Mouse (Mus musculus): ENCODE data around the gene Mpped2. TPM values are rescaled to one million over a fixed set of nuclear protein-coding genes. Genes with fewer than 3 reads are reported as not detected.

Mpped2 gene
- polyA plus RNA-seq, 2 experiments from 2014 or later: not detected

DNA sequence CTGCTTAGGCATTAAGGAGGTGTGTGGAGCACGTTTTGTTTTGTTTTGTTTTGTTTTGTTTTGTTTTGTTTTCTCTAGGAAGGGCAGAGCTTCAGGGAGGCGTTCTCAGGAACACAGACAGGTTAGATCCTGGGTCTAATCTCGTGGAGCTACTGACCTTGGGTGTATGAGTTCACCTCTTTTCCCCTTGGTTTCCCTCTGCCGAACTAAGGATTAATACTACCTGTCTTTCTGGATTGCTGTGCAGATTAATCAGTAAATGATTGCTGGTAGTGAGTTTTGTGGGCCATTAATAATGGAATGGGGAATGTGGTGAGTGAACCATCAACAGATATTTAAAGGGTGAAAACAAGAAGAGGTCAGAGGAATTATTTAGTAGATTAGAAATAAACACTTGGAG is 53.8 kb downstream of the Mpped2 start:
- ATAC-seq: no peak

- ATAC-seq: no peak
Measured at GRCm38 (mm10) chr2:106747342-106747741, 54.3 kb downstream of the Mpped2 start.

DNA sequence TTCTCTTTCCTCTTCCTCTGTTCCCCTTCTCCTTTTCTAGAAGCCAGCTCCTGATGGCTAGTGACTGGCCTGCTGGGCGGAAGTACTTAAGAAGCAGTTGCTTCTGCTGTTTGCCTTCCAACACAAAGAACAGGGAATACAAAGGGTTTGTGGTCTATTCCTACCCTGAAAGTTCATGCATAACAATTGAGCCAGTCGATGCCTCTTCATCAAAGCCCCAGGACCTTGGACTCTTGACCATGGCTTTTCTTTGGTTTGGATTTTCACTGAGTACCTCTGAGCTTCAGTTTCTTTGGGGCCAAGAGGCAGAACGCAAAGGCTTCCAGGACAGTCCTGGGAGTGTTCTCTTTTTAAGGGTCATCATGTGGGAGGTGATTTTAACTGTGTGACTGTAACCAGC is 57.8 kb downstream of the Mpped2 start:
- no peak for ATAC-seq

DNA sequence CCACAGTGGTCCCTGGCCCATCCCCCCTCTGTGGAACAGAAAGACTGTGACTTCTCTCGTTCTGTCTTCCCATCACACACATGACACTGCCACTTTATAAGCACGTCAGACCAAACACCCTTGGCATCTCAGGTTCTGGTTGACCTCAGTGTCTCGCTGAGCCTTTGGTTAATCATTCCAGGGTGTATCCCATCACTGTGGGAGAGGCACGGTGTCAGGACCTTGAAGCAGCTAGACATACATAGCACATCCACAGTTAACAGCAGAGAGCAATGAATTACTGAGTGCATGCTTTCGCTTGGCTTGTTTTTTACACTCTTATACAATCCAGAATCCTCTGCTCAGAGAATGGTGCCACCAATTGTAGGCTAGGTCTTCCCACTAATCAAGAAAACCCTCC is 60.6 kb downstream of the Mpped2 start:
- no peak for ATAC-seq

- no peak for ATAC-seq
Measured at GRCm38 (mm10) chr2:106754696-106755095, 61.6 kb downstream of the Mpped2 start.

GRCm38 (mm10) chr2:106756354-106757103 is 63.5 kb downstream of the Mpped2 start:
- ATAC-seq: no peak

- ATAC-seq: no peak
Measured at GRCm38 (mm10) chr2:106762920-106763319, 69.9 kb downstream of the Mpped2 start.

DNA sequence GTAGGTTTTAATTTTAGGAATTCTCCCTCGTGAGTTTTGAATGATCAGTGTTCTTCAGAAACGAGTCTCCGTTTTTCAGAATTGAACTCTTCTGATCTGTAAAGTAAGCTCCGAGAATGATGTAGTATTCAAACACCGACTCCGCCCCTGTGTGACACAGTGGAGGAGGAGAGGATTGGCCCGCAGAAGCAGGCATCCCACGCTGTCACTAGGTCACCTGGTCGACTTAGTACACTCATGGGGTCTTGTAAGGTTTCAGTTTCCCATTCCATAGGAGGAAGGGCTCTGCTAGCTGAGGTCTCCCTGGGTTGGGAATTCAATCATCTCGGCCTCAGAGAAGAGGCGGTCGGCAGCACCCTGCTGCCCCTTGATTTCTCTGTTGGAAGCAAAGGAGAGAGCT is 76.2 kb downstream of the Mpped2 start:
- no peak for ATAC-seq

- no peak for ATAC-seq
Measured at GRCm38 (mm10) chr2:106772643-106773042, 79.6 kb downstream of the Mpped2 start.

- ATAC-seq: no peak
Measured at GRCm38 (mm10) chr2:106774251-106775196, 81.5 kb downstream of the Mpped2 start.

- no peak for ATAC-seq
Measured at GRCm38 (mm10) chr2:106775994-106776393, 82.9 kb downstream of the Mpped2 start.

- no peak for ATAC-seq
Measured at GRCm38 (mm10) chr2:106778861-106779516, 85.9 kb downstream of the Mpped2 start.

DNA sequence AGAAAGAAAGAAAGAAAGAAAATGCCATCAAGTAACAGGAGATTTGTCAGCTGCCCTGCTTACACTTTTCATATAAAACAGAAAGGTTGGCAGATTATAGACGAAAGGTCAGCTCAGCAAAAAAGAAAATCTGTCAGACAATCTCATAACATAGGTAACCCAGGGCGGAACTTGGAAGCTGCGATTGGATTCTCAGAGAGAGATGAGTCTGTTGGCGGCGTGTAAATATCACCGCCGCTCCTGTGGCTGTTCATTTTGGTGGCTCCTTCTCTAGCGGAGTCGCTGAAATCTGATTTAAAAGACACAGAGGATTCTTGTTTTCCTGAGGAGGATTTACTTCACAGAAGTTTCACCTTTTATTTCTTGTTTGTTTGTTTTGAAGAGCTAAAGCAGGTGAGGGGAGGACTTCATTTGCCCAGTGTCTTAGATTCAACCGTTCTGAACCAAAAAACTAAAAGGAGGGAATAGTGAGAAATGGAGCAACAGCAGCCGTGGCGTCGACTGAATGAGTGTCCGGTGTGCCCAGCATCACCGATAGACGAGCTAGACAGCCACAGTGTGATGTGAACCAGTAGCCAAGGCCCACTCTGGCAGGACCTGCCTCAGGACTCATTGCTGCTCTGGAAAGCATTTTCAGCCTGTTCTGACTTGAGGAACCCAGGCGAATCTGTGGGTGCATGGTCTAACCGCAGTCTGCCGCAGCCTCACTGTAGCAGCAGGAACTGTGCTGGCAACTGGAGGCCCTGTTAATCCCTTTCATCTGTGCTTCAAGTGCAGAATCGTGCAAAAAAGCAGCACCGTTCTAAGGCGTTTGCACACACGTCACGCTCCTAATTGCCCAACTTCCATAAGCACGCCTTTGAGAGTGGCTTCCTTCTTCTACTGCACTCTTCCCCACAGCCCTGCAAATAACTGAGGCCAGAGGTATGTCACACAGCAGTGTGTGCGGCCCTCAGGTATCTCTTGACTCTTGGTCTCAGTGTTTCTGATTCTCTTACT is 88.4 kb downstream of the Mpped2 start:
- no peak for ATAC-seq

- no peak for ATAC-seq
Measured at GRCm38 (mm10) chr2:106783311-106783710, 90.2 kb downstream of the Mpped2 start.

GRCm38 (mm10) chr2:106788055-106788454 is 95.0 kb downstream of the Mpped2 start:
- no peak for ATAC-seq

DNA sequence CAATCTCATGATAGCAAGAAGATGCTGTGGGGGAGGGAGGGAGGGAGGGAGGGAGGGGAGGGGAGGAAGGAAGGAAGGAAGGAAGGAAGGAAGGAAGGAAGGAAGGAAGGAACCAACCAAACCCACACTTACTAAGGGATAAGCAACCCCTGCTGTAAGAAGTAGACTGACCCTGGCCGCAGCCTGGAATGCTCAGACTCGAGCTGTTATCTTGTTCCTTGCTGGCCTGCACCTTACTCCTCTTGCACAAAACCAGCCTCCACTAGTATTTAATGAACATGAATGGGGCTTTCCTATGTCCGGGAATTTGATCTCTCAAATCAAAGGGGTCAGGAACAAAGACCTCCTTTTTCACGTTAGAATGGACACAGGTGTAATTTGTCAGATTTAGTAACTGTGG is 95.5 kb downstream of the Mpped2 start:
- no peak for ATAC-seq

DNA sequence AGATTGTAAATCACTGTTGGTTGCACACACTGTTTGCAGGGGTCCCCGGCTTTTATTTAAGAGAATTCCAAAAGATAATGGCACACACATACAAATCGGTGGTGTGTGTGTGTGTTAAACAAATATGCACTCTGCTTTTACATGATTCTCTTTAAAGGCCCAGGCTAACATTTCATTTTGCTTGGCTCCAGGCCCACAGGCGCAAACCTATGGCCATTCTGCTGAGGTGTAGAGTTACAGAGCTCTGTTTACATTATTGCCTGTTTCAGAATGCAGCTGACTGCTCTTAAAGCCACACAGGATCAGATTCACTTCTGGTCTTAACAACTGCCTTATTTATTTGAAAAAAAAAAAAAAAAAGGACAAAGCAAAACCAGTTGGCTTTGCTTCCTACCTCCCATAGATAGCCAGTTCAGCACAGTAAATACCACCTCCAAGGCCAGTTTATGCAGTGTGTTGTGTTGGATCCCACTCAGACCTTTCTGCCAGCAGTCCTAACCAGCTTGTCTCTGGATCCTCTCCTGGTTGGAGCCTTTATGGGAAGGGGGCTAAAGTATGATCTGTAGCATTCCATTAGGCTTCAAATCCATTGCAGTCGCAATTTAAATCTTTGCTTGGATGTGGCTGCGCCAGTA is 96.7 kb downstream of the Mpped2 start:
- ATAC-seq: no peak

DNA sequence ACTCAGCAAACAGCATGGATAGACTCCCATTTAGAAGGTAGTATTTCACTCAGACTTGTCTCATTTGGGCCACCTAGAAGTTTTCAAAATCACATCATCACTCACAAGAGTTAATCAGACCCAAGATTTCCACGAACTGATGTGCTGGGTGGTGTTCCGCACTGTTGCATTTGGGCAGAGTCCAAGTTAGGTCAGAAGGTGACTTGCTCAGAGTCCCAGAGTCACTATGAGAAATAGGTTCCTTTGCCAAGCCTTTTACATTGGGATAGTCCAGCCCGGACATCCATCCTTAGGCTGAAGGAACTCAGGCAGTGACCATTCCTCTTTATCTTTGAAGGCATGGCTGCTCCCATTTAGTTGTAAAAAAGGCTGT is 97.2 kb downstream of the Mpped2 start:
- ATAC-seq: no peak

DNA sequence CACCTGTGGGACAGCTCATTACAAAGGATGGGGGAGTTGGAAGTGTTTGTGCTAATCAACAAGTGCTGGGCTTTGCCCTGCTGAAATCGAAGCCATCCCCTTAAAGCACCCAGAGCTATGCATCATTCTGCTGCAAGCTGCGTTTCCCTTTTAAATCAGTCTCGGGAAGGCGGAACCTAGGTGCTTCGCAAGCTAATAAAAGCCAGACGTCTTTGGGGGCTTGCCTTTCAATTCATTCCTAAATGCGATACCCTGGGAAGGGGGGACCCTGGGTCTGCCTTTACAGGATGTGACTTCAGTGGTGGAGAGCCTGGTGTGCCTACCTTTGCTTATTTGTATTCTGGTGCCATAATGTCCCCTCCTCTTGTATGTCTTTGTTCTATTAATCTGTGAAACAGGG is 103.2 kb downstream of the Mpped2 start:
- no peak for ATAC-seq

- no peak for ATAC-seq
Measured at GRCm38 (mm10) chr2:106797855-106798254, 104.8 kb downstream of the Mpped2 start.

DNA sequence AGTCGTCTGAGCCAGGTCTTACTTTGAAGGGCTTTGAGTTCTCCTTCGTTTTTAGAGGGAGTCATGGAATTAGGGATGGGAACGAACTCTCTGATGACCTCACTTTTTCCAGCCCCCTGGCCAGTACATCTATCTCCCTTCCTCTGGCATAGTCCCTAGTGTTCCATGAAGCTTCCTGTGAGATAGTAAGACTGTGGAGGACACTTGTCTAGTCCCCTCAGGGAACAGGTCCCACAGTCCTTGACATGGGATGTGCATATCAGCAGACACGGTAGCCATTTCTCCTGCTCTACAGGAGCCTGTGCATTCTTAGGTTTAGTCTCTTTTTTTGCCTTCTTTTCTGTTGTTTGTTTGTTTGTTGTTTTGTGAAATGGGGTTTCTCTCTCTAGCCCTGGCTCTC is 105.8 kb downstream of the Mpped2 start:
- ATAC-seq: no peak

- ATAC-seq: no peak
Measured at GRCm38 (mm10) chr2:106815898-106816297, 122.8 kb downstream of the Mpped2 start.
